Mouse (Mus musculus) neutrophil, adult 5-6 weeks (primary cell): ENCODE data around the gene Sulf2. TPM values are rescaled to one million over a fixed set of nuclear protein-coding genes. Genes with fewer than 3 reads are reported as not detected.

Source experiments
- ATAC-seq: fragments of 151-379, 151-347 bp; 2 replicates; pipeline ENCODE4 v1.8.0; 2017; ENCODE audit warnings: mild to moderate bottlenecking, moderate TSS enrichment; ENCODE audit not compliant: insufficient number of reproducible peaks, poor library complexity, low FRiP score, severe bottlenecking; ENCODE audit errors: extremely low read depth
- total RNA-seq: library from RNA; stranded (forward); fragments of 200-1000 nt; gene quantifications from 2 replicates; pipeline ENCODE4 v1.2.3, GENCODE M21; 2017

Gene Sulf2
- total RNA-seq, 1 experiment from 2014 or later: 3.0 TPM

GRCm38 (mm10) chr2:166153891-166154711 is 1.4 kb downstream of the Sulf2 start:
- no peak for ATAC-seq

GRCm38 (mm10) chr2:166153399-166153793 is 2.1 kb downstream of the Sulf2 start:
- ATAC-seq: no peak

DNA sequence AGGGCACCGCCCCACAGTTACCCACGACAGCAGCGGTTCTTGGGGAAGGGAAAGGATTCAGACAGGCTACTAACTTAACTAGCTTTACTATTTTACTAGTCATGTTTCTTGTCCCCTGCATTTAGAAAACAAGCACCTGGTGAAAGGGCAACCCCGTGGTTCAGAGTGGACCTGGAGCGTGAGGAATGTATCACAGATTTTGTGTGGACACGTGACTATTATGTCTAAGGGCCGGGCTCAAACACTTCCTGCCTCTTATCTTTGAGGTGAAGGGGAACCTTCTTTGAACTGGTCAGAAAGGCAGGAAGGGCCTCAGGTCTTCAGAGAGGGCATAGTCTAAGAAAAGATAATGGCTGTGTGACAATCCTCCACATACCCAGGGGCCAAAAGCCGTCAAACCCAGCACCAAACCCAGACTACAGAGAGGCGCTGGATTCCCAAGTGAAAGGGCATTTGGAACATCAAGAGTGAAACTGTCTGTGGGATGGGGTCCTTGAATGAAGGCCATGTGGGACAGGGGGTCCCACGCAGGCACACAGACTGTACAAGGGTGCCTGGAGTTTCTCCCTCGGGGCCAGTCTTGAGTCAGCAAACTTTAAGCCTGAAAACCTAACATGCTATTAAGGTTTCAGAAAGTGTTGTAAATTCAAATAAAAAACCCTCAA is 2.6 kb downstream of the Sulf2 start:
- ATAC-seq: no peak

DNA sequence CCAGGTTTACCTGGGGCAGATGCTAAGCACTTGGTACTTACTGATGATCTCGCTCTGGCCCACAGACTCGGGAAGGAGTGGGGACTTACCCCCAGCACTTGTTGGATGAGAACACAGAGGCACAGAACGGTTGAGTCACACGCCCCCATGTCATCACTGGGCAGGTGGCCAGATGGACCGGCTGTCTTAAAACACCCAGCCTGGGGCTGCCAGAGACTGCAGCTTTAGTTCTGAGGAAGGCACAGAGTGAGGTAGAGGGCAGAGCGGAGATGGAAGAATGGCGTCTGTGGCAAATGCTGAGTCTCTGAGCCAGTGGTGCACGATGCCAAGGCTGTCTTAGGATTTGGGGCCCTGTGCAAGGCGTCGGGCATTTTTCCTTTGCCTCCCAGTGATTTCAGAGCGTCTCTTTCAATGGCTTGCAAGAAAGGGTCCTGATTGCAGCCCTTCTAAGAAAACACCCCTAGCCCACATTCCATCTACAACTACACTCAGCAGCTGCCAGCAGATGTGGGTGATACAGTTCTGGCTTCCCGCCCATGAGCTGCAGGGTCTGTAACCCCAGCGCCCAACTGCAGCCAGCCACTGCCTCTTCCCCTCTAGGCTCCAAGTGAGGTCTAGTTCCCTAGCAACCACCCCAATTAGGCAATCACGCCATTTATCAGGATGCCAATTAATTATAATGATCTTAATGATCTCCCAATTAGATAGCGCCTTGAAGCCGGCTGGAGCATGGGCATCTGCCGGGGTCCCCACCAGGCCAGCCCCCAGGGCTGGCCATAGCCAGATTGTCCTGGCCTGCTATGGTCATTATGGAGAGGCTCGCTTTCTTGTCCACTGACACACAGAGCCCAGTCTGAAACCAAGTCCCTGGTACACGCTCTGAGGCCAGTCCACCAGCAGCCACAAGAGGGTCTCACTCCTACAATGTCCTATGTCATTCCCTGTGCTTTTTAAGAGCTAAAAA is 3.7 kb downstream of the Sulf2 start:
- no peak for ATAC-seq

DNA sequence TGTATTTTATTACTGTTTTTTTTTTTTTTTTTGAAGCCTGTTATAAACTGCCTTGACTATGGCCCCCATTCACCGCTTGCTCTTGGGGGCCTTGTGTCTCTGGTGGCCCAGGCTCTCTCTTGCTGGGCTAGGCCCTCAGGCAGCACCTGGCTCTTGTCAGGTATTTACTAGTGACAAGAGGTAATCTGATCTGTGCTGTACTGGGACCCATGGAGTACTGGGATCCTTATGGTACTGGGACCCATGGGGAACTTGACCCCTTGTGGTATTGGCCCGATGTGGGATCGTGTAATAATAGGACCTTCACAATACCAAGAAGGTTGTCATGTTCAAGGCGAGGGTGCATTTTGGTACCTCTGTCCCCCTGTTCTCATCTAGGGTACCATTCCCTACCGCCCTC is 4.9 kb downstream of the Sulf2 start:
- ATAC-seq: no peak

GRCm38 (mm10) chr2:166149482-166149881 is 6.0 kb downstream of the Sulf2 start:
- no peak for ATAC-seq

GRCm38 (mm10) chr2:166148672-166149332 is 6.7 kb downstream of the Sulf2 start:
- ATAC-seq: no peak

DNA sequence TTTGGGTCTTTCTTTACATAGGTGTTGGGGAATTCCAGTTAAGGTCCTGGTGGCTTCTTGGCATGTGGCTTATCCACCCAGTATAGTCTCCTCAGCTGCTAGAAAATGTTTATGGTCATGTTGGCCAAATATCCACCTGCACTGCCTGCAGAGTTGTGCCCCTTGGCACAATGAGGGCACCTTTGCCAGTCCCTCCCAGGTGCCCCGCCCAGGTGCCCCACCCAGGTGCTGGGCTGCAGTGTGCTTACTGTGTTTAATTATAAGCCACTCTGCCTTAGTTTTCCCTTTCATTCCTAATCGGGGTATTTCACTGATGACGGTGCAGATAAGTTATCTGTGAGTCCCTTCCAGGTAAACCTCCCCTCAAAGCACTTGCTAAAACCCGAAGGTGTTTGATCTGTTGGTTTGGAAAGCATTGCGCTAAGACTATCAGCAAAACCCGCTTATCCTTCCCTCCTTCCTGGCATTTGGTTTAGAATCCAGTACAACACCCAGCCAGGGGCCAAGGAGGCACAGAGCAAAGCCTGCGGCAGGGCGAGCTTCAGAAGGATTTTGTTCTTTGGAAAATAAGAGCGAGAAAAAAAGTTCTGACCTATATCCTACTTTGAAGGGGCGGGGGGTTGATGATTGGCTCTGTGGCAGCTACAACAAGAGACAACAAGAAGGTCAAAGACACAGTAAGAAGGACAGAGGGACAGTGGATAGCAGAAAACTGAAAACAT is 7.4 kb downstream of the Sulf2 start:
- no peak for ATAC-seq

DNA sequence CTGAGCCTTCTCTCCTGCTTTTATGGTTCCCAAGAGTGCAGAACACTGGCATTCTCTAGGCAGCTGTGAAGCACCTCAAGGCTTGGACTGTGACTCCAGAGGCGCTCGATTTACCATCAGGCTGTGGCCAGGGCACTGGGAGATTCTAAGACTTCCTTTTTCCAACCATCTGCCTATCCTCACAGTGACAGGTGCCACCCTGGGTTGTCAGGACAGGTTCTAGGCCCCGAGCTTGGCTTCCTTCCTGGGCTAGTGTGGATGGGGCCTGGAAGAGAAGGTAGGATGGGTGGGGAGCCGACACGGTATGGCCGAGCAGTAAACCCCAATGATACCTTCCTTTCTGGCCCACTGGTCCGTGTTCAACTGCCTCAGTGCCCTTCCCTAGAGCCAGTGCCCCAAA is 9.0 kb downstream of the Sulf2 start:
- ATAC-seq: no peak

- no peak for ATAC-seq
These were observed 10.4 kb downstream of the Sulf2 start for GRCm38 (mm10) chr2:166145031-166145430.

DNA sequence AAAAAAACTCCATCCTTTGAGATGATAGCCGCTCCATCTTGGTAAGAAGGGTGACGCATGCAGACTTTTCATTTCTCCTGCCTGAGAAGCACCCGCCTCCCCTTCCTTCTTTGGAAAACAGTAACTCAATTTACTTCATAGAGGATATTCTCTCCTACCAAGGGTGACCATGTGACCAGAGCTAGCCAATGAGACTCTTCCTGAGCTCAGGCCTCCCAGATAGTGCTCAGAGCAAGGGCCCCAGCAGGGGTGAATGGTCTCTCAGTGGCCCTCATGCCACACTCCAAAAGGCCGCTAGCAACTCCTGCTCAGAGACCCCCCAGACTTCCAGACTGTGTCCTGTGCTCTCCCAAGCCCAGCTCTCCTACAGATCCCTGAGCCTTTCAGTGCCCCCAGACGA is 11.6 kb downstream of the Sulf2 start:
- no peak for ATAC-seq

- no peak for ATAC-seq
These were observed 12.8 kb downstream of the Sulf2 start for GRCm38 (mm10) chr2:166142561-166143112.

DNA sequence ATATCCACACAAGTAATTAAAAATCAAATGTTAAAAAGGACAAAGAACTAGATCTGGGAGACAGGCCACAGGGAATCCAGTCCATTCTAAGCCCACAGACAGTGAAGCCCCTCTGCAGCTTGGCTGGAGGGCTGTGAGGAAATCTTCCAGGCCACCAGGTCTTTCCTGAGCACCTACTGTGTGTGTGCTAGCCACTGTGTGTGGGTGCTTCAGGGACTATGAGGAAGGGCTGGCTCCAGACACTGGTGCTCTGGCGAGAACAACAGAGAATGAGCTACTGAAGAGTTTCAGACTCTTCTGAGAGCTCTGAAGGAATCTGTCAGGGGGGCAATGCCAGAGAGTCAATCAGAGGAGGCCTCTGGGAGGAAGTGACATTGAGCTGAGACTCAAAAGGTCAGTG is 13.6 kb downstream of the Sulf2 start:
- ATAC-seq: no peak

GRCm38 (mm10) chr2:166141039-166141438 is 14.4 kb downstream of the Sulf2 start:
- no peak for ATAC-seq

GRCm38 (mm10) chr2:166140427-166140826 is 15.0 kb downstream of the Sulf2 start:
- no peak for ATAC-seq

DNA sequence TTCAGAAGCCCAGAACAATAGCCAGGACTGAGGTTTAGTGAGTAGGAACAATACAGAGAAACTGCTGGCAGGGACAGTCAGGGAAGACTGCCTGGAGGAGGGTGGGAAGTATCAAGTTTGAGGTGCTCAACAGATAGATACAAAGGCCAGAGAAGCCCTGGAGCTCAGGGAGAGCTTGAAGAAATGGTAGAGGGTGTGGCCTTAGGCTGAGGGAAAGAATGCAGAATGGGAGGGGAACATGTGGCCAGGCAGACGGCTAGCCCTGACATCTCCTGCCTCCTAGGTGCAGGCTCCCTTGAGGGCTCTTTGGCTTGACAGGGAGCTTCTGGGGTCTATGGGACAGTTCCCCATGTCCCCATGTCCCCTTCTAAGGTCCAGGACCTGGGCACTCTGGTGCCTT is 17.2 kb downstream of the Sulf2 start:
- ATAC-seq: no peak

DNA sequence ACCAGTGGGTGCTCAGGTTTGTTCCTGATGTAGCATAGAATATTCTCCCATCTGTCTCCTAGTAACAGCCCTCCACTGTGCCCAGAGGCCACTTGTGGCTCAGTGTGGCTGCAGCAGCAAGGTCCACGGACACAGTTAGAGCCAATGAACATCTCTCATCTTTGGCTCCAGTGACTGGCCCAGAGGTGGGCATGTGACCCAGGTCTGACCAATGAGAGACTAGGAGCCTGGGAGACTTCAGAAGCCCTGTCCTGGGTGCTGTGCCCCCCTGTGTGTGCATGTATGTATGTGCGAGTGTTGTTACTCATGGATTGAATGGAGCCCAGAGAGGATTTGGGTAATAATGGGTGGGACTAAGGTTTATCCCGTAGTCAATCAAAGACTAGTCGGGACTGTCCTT is 18.0 kb downstream of the Sulf2 start:
- ATAC-seq: no peak
